Mouse (Mus musculus): ENCODE data around the gene Gm1043.

Gm1043 gene

DNA sequence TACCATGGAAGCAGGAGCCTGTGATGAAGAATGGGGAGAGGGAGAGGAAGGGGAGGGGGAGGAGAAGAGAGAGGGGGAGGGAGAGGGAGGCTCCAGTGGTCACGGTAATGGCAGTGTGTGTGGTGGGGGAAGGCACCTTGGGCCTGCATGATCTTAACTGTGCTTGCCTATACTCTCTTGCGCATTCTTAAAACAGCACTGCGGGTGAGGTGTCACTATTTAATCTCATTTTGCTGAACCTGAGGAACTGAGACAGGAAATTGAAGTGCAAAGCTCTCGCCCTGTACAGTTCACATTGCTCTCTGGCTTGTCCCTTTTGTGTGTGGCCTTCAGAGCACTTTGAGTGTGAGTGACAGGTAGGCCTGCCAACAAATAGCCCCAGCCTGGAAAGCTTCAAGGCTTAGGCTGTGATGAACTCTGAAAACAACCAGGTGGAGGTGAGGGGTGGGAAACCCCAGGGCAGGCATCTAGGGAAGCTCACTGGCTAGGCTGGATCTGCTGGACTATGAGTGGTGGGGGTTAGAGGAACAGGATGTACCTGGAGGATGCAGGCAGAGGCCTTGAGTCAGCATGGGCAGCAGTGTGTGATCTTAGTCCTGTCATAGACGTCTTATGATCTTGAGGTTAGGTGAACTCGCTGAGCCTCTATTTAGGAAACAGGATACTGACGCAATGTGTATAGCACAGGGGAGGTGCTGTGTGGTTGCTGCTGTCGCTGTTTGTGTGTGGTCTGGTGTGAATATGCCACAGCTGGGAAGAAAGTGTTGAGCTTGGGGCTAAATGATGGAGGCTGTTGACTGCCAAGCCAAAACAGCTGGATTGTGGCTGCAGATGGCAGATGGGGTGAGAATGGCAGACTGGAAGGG, 18.2 kb upstream of the Gm1043 start:
- DNase-seq (ENCODE audit: low read depth, low spot score), result no peak

GRCm38 (mm10) chr5:37073660-37074059, 11.5 kb upstream of the Gm1043 start:
- DNase-seq (ENCODE audit: low read depth, low spot score), result no peak

GRCm38 (mm10) chr5:37076692-37077329, 8.4 kb upstream of the Gm1043 start:
- DNase-seq (ENCODE audit: low read depth, low spot score), result no peak

- DNase-seq (ENCODE audit: low read depth, low spot score), result no peak
These were observed 7.9 kb upstream of the Gm1043 start for GRCm38 (mm10) chr5:37077330-37077698.

- DNase-seq (ENCODE audit: low read depth, low spot score), result no peak
These were observed 5.7 kb upstream of the Gm1043 start for GRCm38 (mm10) chr5:37079484-37079883.

DNA sequence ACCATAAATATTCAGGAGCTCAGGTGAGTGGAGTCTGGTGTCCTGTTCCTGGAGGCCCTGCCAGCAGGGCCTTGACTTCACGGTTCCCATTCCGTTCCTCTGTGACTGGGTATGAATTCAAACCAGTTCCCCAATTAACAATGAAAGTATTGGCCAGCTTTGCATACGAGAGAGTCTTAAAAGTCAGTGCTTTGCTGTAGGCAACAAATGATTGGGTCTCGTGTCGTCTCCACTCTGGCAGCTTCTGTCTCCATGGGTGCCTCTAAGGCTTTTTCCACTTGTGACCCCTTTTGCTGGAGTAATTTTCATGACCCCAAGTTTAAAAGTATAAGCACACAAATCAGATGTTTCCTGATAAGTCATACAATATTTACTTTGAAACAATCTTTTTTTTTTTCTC, 4.6 kb upstream of the Gm1043 start:
- DNase-seq (ENCODE audit: low read depth, low spot score), result no peak

DNA sequence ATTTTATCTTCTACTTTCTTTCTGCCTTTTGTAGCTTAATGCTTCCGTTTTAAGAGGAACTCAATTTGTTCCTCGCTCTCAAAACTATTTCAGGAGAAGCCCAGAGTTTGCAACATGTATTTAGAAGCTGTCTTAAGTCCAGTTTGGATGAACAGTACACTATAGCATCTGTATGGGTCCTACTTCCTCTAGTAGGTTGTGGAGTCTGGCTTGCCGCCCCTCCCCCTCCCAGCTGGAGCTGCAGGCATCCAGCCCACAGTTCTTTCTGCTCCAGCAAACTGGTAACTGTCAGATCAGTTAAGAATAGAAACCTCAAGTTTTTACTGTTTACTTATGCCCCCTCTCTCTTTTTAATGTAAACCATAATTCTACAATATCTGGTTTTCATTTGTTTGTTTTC, 2.8 kb upstream of the Gm1043 start:
- no peak for DNase-seq (ENCODE audit: low read depth, low spot score)

GRCm38 (mm10) chr5:37083209-37083770, 1.9 kb upstream of the Gm1043 start:
- DNase-seq (ENCODE audit: low read depth, low spot score), result no peak

- no peak for DNase-seq (ENCODE audit: low read depth, low spot score)
These were observed 1.3 kb upstream of the Gm1043 start for GRCm38 (mm10) chr5:37083850-37084249.

GRCm38 (mm10) chr5:37085918-37086317, 748 bp downstream of the Gm1043 start:
- DNase-seq (ENCODE audit: low read depth, low spot score), result no peak

DNA sequence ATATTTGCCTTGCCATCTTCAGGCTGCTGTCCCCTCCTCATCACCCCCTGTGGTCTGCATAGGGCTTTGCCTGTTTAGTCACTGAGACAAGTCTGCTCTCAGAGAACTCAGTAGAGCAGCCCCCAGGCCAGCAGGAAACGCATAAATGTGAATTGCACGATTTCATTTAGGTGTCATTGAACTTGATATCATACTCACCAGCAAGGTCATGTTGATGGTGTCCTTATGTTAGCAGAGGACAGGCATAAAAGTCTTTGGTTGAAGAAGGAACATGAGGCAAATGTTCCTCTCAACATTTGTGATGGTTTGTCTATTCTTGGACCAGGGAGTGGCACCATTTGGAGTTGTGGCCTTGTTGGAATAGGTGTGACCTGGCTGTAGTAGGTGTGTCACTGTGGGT, 2.6 kb downstream of the Gm1043 start:
- DNase-seq (ENCODE audit: low read depth, low spot score), result no peak

DNA sequence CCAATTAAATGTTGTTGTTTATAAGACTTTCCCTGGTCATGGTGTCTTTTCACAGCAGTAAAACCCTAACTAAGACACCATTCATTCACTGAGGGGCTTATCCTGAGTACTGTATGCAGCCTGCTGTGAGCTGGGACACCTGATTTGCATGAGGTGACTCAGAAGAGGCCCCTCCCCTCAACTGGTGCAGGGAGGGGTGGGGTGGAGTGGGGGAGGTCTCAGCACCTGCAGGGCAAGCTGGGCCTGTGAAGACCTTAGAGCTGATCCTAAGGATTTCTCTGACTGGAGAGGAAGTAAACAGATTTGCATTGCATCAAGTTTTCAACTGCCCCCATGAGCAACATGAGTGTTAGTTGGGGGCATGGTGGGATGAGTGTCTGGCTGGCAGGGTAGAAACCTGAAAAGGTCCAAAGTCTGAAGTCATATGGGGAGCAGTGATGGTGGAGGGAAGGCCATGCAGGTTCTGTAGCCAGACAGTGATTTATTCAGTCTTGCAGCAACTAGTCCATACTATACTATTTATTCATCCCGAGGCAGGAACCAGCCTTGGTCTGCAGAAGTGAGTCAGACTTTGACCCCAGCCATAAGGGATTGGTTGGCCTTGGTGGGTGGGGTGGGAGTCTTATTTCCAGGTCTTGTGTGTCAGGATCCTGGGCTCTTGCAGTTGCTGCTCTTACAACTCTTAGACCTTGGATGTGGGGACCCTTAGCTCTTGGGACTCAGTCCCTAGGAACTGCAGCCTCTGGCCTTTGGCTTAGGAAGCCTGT, 3.4 kb downstream of the Gm1043 start:
- DNase-seq (ENCODE audit: low read depth, low spot score), result peak; percentile 63

DNA sequence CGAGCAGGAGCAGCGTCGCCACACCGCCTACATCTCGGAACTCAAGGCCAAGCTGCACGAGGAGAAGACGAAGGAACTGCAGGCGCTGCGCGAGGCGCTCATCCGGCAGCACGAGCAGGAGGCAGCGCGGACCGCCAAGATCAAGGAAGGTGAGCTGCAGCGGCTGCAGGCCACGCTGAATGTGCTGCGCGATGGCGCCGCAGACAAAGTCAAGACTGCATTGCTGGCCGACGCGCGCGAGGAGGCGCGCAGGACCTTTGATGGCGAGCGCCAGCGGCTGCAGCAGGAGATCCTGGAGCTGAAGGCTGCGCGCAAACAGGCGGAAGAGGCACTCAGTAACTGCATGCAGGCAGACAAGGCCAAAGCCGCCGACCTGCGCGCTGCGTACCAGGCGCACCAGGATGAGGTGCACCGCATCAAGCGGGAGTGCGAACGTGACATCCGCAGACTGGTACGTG, 6.0 kb downstream of the Gm1043 start:
- no peak for DNase-seq (ENCODE audit: low read depth, low spot score)

- no peak for DNase-seq (ENCODE audit: low read depth, low spot score)
These were observed 9.8 kb downstream of the Gm1043 start for GRCm38 (mm10) chr5:37094941-37095340.

DNA sequence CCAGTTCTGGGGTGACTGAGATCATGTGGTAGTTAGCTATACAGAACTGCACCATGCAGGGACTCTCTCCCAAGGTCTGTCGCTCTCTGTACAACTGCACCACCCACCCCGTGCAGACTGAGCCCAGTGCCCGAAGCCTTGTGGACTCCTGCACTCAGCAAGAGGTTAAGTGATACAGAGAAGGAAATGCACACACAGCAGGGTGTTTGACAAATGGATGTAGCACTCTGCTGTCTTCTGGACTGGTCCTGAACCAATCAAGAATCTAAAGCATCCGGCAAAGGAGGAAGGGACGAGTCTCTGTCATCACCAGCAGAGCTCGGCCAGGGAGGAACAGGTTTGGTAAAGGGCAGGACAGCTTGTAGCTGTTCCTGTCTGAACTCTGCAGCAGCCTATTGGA, 12.4 kb downstream of the Gm1043 start:
- no peak for DNase-seq (ENCODE audit: low read depth, low spot score)

- DNase-seq (ENCODE audit: low read depth, low spot score), result no peak
These were observed 15.6 kb downstream of the Gm1043 start for GRCm38 (mm10) chr5:37100813-37101212.

DNA sequence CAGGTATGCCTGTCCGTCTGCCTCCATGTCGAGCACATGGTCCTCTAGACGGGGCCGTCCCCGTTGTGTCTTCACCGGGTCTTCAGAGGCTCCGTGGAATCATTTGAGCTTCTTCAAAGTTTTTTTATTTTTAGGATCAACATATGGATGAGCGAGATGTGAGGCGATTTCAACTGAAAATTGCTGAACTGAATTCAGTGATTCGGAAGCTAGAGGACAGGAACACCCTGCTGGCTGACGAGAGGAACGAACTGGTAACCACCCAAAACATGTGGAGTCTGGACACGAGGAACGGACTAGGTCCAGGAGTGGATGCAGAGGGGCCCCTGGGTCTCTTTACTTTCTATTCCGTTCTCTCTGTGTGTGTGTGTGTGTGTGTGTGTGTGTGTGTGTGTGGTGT, 16.5 kb downstream of the Gm1043 start:
- no peak for DNase-seq (ENCODE audit: low read depth, low spot score)

DNA sequence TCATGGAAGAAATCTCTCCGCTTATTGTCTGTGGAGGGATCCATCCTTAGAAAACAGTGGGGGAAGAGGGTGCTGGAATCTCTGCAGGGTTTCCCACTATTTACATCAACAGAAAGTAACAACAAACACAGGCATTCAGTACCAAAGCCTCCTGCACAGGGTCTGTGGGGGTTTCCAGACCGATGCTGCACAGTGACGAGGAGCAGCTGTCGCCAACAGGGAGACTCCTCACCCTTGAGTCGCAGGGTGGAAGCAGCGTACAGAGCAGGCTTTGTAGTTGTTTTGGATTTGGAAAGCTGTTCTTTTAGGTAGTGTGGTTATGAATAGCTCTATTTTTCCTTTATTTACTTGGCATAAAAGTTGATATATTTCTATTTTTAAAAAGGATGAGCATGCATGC, 16.9 kb downstream of the Gm1043 start:
- DNase-seq (ENCODE audit: low read depth, low spot score), result no peak

DNA sequence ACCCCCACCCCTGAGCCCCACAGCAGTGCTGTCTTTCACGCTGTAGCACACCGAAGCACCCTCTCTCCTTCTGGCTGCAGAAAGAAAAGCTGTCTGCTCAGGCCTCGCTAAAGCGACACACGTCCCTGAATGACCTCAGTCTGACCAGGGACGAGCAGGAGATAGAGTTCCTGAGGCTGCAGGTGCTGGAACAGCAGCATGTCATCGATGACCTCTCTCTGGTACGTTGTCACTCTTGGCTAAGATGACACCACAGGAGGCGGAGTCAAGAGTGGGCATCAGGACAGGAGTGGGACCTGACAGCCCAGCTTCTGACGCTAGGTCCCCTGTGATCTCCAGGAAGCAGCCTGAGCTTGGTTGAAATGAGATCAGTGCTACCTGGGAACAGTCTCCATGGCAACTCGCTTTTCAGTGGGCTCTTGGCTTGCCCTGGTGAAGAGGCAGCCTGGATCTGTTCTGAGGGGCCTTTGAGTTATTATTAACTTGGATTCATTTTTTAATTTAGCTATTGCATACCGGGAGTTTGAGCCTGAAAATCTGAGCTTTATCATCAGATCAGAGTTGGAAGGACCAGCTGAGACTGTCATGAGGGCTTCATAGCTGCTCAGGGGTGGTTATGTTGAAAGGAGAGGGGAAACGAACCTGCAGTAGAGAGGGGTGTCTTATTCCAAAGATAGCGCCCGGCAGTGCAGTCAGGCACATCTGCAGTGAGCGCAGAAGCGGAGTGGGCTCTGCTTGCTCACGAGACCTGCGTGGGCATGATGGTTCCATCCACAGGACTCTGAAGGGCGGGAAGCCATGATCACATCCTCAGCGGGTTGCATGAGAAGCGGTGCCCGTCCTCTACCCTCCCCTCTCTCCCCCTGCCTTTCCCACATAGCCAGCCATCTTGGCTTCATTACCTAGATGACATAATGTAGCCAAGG, 20.6 kb downstream of the Gm1043 start:
- DNase-seq (ENCODE audit: low read depth, low spot score), result no peak

DNA sequence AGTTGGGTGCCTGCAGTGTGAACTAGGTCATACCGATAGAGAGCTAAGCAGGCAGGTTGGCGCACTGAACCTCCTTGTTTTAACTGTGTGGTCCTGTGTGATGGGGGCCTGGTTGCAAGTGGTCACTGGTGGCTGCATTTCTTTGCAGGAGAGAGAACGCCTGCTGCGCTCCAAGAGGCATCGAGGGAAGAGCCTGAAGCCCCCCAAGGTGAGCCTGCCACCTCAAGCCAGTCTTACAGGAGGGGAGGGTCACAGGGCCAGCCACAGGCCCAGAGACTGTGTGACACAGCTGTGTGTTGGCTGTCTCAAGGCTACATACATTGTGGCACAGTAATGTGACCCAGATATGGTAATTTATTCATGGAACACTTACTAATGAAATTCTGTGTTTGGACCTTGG, 21.9 kb downstream of the Gm1043 start:
- no peak for DNase-seq (ENCODE audit: low read depth, low spot score)

DNA sequence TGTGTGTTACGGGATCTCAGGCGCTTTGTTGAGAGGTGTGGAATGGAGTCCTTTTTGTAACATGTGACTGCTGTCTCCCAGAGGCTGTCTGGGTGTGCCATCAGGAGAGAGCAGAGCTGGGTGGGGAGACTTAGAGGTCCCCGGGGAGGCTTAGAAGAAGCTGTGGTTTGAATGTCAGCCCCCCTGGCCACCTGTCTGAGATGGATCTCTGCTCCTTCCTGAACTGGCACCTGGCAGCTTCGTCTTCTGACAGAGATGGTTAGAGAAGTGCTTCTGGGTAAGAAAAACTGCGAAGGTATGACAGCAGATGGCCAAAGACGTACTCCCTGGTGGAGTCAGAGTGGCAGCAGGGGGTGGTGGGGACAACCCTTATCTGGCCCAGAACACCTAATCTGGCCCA, 22.4 kb downstream of the Gm1043 start:
- DNase-seq (ENCODE audit: low read depth, low spot score), result no peak

All from WW6 (cell line).